Mouse (Mus musculus) liver, embryonic 15.5 days (tissue): Measurements from ENCODE around the gene Aldh1b1. TPM values are rescaled to one million over a fixed set of nuclear protein-coding genes. Genes with fewer than 3 reads are reported as not detected.

Source experiments
- ATAC-seq: fragments of 200-750 bp; cut with Nextera tagmentation; 2 replicates; pipeline ENCODE4 v1.8.0; 2017; ENCODE audit warnings: moderate number of reproducible peaks, mild to moderate bottlenecking, moderate library complexity; ENCODE audit not compliant: insufficient read depth
- H3K27ac ChIP-seq: fragments of 300-500 bp; sonication (generic); replicated peaks from 2 replicates; pipeline ENCODE4 v1.5.1; 2015; ENCODE audit warnings: mild to moderate bottlenecking, inconsistent platforms
- H3K27me3 ChIP-seq: fragments of 300-500 bp; sonication (generic); 2 replicates; pipeline ENCODE4 v1.6.1; 2015; ENCODE audit warnings: mild to moderate bottlenecking, inconsistent platforms
- H3K36me3 ChIP-seq: fragments of 300-500 bp; sonication (generic); replicated peaks from 2 replicates; pipeline ENCODE4 v1.6.1; 2015; ENCODE audit warnings: moderate library complexity, mild to moderate bottlenecking, inconsistent platforms
- H3K4me1 ChIP-seq: fragments of 300-500 bp; sonication (generic); replicated peaks from 2 replicates; pipeline ENCODE4 v1.6.1; 2015; ENCODE audit warnings: inconsistent platforms
- H3K4me2 ChIP-seq: fragments of 300-500 bp; sonication (generic); 2 replicates; pipeline ENCODE4 v1.6.1; 2015; ENCODE audit warnings: moderate library complexity, mild to moderate bottlenecking, inconsistent platforms
- H3K4me3 ChIP-seq: fragments of 300-500 bp; sonication (generic); replicated peaks from 2 replicates; pipeline ENCODE4 v1.5.1; 2015; ENCODE audit warnings: mild to moderate bottlenecking, inconsistent platforms
- H3K9ac ChIP-seq: fragments of 300-500 bp; sonication (generic); 2 replicates; pipeline ENCODE4 v1.6.1; 2015; ENCODE audit warnings: moderate library complexity, mild to moderate bottlenecking, inconsistent platforms
- H3K9me3 ChIP-seq: fragments of 300-500 bp; sonication (generic); replicated peaks from 2 replicates; pipeline ENCODE4 v1.6.1; 2016; ENCODE audit warnings: inconsistent platforms
- WGBS: fragments of 180-500 bp; shearing (Covaris S2); methylation state at CpG from one replicate; pipeline ENCODE4 v1.1.7; 2015; ENCODE audit warnings: mixed read lengths; ENCODE audit not compliant: insufficient replicate concordance; 5-methylcytosine and 5-hydroxymethylcytosine counted together
- polyA plus RNA-seq: library from polyadenylated mRNA; unstranded; fragments of >200 nt; fragmentation: Nextera tagmentation; extraction: Ambion mirVana; gene quantifications from 2 replicates; pipeline ENCODE4 v1.2.1, GENCODE M21; 2015

Aldh1b1 gene
- 84.6 and 101 TPM in 2 replicates for polyA plus RNA-seq

- peaks cover 19% of the 10 kb centered on the region; the same call in 1 of the 2 replicates for H3K27me3 ChIP-seq
- H3K9ac ChIP-seq = peak within 1 kb of the TSS; percentile 9; the same call in 1 of the 2 replicates
- H3K4me1 ChIP-seq = peaks cover 14% of the 10 kb centered on the region
- H3K9me3 ChIP-seq = no peaks in the 10 kb centered on the region
- 0 out of 2 replicates have a peak, but pooled peaks cover 5% of the 10 kb centered on the region for H3K36me3 ChIP-seq
- WGBS = under 1% methylated on average over 26 of the region's 26 CpGs
- H3K27ac ChIP-seq = 0 out of 2 replicates have a peak within 1 kb of the TSS, but pooled peaks have one; percentile 67
- ATAC-seq = peak; percentile 69
- H3K4me3 ChIP-seq = peak within 1 kb of the TSS; percentile 52
- peak within 1 kb of the TSS; percentile 63 for H3K4me2 ChIP-seq
Observed at GRCm38 (mm10) chr4:45798964-45799363, at the start of gene Aldh1b1. Gene Aldh1b1, plus strand, starts transcription at chr4:45799022.

DNA sequence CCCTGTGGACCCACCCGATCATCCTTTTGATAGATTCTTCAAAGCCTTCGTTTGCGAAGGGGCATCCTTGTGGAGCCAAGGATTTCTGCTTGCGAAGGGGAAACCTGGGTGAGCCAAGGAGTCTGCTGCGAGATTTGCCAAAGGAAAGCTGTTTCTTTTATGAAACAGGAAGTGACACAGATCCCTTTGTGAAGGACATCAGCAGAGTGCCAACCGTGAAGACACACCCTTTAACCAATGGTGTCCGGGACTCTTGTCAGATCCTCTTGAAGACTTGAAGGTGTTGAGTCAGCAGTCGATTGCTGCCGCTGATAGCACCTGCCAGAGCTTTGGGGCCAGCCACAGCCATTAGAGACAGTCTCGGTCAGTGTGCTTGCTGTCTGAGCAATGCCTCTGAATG is 49.4 kb upstream of the Aldh1b1 start:
- H3K27me3 ChIP-seq = peaks cover 6% of the 10 kb centered on the region; the same call in 1 of the 2 replicates
- no peaks in the 10 kb centered on the region for H3K36me3 ChIP-seq
- peaks cover 25% of the 10 kb centered on the region for H3K4me1 ChIP-seq

GRCm38 (mm10) chr4:45750477-45750876 is 48.3 kb upstream of the Aldh1b1 start:
- Histone ChIP-seq H3K9me3 (no peaks in the 10 kb centered on the region), H3K4me1 (peaks cover 15% of the 10 kb centered on the region), H3K27me3 (peaks cover 6% of the 10 kb centered on the region; the same call in 1 of the 2 replicates), H3K36me3 (no peaks in the 10 kb centered on the region), H3K9ac (no peak overlapping the region), H3K4me3 (no peak overlapping the region), H3K4me2 (no peak overlapping the region), H3K27ac (no peak overlapping the region)
- 65% methylated on average over 6 of the region's 6 CpGs for WGBS
- ATAC-seq = no peak

More for the DNA sequence above, 49.4 kb upstream of the Aldh1b1 start:
- H3K4me2 ChIP-seq = no peak overlapping the region
- no peak overlapping the region for H3K4me3 ChIP-seq
- H3K27ac ChIP-seq = no peak overlapping the region
- ATAC-seq = no peak
- 44% methylated on average over 10 of the region's 10 CpGs for WGBS
- no peaks in the 10 kb centered on the region for H3K9me3 ChIP-seq
- H3K9ac ChIP-seq = no peak overlapping the region

DNA sequence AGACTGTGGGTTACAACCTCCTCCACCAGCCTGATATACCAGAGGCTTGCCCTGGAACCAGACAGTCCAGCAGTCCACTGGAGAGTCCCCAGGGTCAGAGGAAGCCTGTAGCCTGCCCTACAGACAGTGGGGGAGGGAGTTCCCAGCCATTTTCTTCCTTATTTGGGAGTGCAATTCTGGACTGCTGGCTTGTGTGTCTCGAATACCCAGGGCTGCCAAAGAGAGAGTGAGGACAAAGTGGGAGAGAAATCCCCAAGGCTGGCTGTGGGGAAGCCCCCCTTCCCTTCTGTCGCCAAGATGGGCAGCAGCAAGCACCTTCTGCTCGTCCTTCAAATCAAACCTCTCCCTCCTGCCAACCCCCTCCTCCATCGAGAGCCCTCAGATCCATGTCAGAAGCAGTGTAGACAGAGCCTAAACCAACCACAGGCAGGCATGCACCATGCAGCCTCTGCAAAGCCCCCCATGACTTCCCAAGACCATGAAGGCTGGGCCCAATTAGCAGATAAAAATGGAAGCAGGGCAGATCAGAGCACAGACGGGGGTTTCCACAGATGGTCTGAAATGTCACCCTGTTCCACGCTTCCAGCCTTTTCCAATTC is 45.5 kb upstream of the Aldh1b1 start:
- Histone ChIP-seq H3K4me3 (no peak overlapping the region), H3K9me3 (no peaks in the 10 kb centered on the region), H3K27ac (no peak overlapping the region), H3K36me3 (no peaks in the 10 kb centered on the region), H3K9ac (no peak overlapping the region), H3K27me3 (peaks cover 6% of the 10 kb centered on the region; the same call in 1 of the 2 replicates), H3K4me1 (peaks cover 5% of the 10 kb centered on the region; the same call in 1 of the 2 replicates), H3K4me2 (no peak overlapping the region)
- ATAC-seq = no peak
- 41% methylated on average over 6 of the region's 6 CpGs for WGBS

GRCm38 (mm10) chr4:45754171-45754570 is 44.7 kb upstream of the Aldh1b1 start:
- H3K9me3 ChIP-seq = no peaks in the 10 kb centered on the region
- H3K36me3 ChIP-seq = no peaks in the 10 kb centered on the region
- H3K27me3 ChIP-seq = peaks cover 6% of the 10 kb centered on the region; the same call in 1 of the 2 replicates
- H3K4me2 ChIP-seq = no peak overlapping the region
- H3K4me3 ChIP-seq = no peak overlapping the region
- H3K4me1 ChIP-seq = peaks cover 5% of the 10 kb centered on the region; the same call in 1 of the 2 replicates
- H3K27ac ChIP-seq = no peak overlapping the region
- 74% methylated on average over 4 of the region's 4 CpGs for WGBS
- no peak overlapping the region for H3K9ac ChIP-seq
- no peak for ATAC-seq

- H3K9me3 ChIP-seq = no peaks in the 10 kb centered on the region
- 68% methylated on average over 9 of the region's 9 CpGs for WGBS
- H3K4me3 ChIP-seq = no peak overlapping the region
- no peak overlapping the region for H3K4me2 ChIP-seq
- H3K36me3 ChIP-seq = no peaks in the 10 kb centered on the region
- no peak for ATAC-seq
- no peak overlapping the region for H3K9ac ChIP-seq
- H3K27me3 ChIP-seq = peaks cover 6% of the 10 kb centered on the region; the same call in 1 of the 2 replicates
- no peak overlapping the region for H3K27ac ChIP-seq
- H3K4me1 ChIP-seq = no peaks in the 10 kb centered on the region
Observed at GRCm38 (mm10) chr4:45755097-45755496, 43.7 kb upstream of the Aldh1b1 start.

- H3K27ac ChIP-seq = no peak overlapping the region
- no peak for ATAC-seq
- WGBS = 65% methylated on average over 17 of the region's 17 CpGs
Observed at GRCm38 (mm10) chr4:45755881-45756280, 42.9 kb upstream of the Aldh1b1 start.

DNA sequence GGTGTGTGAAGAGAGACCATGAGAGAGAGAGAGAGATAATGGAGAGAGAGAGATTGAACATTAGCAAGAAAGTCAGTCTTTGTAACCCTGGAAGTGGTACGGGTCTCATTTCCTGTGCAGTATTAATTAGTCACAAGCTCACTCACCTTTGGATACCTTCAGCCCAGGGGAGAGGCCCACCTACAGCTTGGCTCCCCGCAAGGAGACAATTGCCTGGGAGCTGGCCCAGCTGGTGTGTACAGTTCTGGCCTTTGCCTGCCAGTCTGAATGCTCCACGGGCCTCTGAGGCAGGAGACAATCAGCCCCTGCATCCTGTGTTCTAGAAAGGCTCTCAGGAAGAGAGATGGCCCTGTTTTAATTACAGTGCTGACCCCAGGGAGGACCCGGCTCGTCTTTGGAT is 40.9 kb upstream of the Aldh1b1 start:
- 52% methylated on average over 5 of the region's 5 CpGs for WGBS
- no peaks in the 10 kb centered on the region for H3K4me1 ChIP-seq
- H3K4me3 ChIP-seq = no peak overlapping the region
- no peak overlapping the region for H3K4me2 ChIP-seq
- peaks cover 3% of the 10 kb centered on the region for H3K27me3 ChIP-seq
- H3K9ac ChIP-seq = no peak overlapping the region
- ATAC-seq = no peak
- no peaks in the 10 kb centered on the region for H3K36me3 ChIP-seq
- no peak overlapping the region for H3K27ac ChIP-seq
- H3K9me3 ChIP-seq = no peaks in the 10 kb centered on the region

More at GRCm38 (mm10) chr4:45755881-45756280, 42.9 kb upstream of the Aldh1b1 start:
- no peak overlapping the region for H3K4me3 ChIP-seq
- H3K27me3 ChIP-seq = peaks cover 6% of the 10 kb centered on the region; the same call in 1 of the 2 replicates
- no peak overlapping the region for H3K9ac ChIP-seq
- H3K4me2 ChIP-seq = no peak overlapping the region
- no peaks in the 10 kb centered on the region for H3K36me3 ChIP-seq
- H3K9me3 ChIP-seq = no peaks in the 10 kb centered on the region
- no peaks in the 10 kb centered on the region for H3K4me1 ChIP-seq

DNA sequence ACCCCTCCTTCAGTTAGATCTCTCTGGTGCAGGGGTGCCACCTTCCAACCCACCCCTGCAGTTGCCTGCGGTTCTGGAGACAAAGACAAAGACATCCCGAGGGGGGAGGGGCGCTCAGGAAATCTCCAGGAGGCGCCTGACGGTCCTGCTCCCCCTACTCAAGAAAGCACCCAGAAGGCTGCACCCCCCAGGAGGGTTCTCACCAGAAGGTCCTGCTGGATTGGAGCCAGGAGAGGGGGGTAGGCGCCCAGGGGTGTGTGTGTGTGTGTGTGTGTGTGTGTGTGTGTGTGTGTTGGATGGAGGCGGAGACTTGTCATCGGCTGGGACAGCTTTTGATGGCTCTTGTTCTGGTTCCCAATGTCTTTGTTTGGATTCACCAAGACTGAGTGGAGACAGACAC is 39.4 kb upstream of the Aldh1b1 start:
- Histone ChIP-seq H3K9me3 (no peaks in the 10 kb centered on the region), H3K9ac (no peak overlapping the region), H3K27me3 (peaks cover 18% of the 10 kb centered on the region), H3K36me3 (no peaks in the 10 kb centered on the region), H3K4me3 (no peak overlapping the region), H3K4me2 (no peak overlapping the region), H3K4me1 (peaks cover 13% of the 10 kb centered on the region), H3K27ac (no peak overlapping the region)
- WGBS = 49% methylated on average over 8 of the region's 8 CpGs
- no peak for ATAC-seq

DNA sequence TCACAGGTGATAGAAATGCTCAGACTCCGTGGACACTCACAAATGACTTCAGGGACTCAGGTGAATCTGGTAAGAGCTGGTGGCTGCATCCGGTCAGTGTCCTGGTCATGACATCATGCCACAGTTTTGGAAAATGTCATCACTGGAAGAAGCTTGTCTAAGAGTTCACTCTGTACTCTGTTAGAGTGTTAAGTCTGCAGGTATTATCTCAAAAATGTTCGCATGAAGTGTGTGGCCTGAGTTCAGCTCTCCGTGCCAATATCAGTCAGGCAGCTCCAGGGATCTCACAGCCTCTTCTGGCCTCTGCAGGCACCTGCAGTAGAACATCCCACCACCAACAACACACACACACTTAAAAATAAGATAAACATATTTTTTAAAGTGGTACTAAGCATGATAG is 36.2 kb upstream of the Aldh1b1 start:
- peaks cover 44% of the 10 kb centered on the region for H3K4me1 ChIP-seq
- 53% methylated on average over 4 of the region's 4 CpGs for WGBS
- peaks cover 50% of the 10 kb centered on the region for H3K27me3 ChIP-seq
- peak overlapping the region; percentile 65; the same call in 1 of the 2 replicates for H3K4me2 ChIP-seq
- no peaks in the 10 kb centered on the region for H3K36me3 ChIP-seq
- no peaks in the 10 kb centered on the region for H3K9me3 ChIP-seq
- no peak overlapping the region for H3K27ac ChIP-seq
- no peak for ATAC-seq
- no peak overlapping the region for H3K4me3 ChIP-seq
- no peak overlapping the region for H3K9ac ChIP-seq

- Histone ChIP-seq H3K9ac (peak overlapping the region; percentile 42; the same call in 1 of the 2 replicates), H3K4me2 (peak overlapping the region; percentile 65), H3K27me3 (peaks cover 59% of the 10 kb centered on the region), H3K4me1 (peaks cover 53% of the 10 kb centered on the region), H3K4me3 (peak overlapping the region; percentile 52), H3K9me3 (no peaks in the 10 kb centered on the region), H3K36me3 (no peaks in the 10 kb centered on the region), H3K27ac (no peak overlapping the region; the same call in 1 of the 2 replicates)
- 22% methylated on average over 18 of the region's 18 CpGs for WGBS
- no peak for ATAC-seq
Observed at GRCm38 (mm10) chr4:45763288-45764140, 35.3 kb upstream of the Aldh1b1 start.
